Mouse (Mus musculus): ENCODE results near the gene Rmdn3. TPM values are rescaled to one million over a fixed set of nuclear protein-coding genes. Genes with fewer than 3 reads are reported as not detected.

The Rmdn3 gene
- polyA plus RNA-seq, 1 experiment from 2014 or later, result 52.9 TPM

DNA sequence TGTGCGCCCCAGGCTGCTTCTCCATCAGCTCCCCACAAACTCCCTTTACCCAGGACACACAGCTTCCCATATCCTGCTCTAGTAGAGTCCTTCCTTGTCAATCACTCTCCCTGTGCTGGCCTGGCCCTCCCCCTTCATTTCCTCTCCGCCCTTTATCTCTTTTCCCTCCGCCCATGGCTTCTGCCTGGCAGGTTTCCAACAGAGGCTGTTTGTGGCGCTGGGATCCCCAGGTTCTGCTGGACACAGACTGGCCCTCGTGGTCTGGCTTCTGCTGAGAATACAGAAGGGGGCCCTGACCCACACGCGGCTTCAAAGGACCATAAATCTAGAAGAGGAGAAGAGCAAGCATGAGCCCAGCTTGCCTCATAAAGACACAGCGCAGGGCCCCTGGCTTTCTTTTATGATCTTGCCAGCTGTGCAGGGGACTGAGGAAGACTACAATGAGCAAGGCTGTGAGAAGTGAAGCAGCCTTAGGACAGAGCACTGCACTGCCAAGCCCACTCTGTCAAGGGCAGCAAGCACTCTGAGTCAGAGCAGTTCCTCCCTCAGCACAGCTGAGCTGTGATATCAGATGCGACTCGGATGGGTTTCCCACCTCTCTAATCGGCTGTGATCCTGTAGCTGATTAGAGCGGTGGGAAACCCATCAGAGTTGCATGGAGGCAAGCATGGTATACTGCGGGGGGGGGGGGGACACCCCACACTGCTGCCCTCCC, 16.2 kb upstream of the Rmdn3 start:
- 15% methylated on average over 13 of the region's 13 CpGs for WGBS
- H3K9ac ChIP-seq (ENCODE audit: low read depth, low read length), result 0 out of 2 replicates have a peak overlapping the region, but pooled peaks have one; percentile 32

GRCm38 (mm10) chr2:119172446-119172845, 15.6 kb upstream of the Rmdn3 start:
- no peak for ATAC-seq

More for the DNA sequence above, 16.2 kb upstream of the Rmdn3 start:
- Histone ChIP-seq H3K27ac (ENCODE audit: low read length) (peak overlapping the region; percentile 5; the same call in 1 of the 2 replicates), H3K4me3 (ENCODE audit: low read depth, low read length) (no peak overlapping the region), H3K27me3 (ENCODE audit: control insufficient read depth, insufficient read depth, low read depth, low read length) (no peaks in the 10 kb centered on the region), H3K4me2 (ENCODE audit: low read length) (0 out of 2 replicates have a peak overlapping the region, but pooled peaks have one; percentile 6), H3K9me3 (replicated peaks; ENCODE audit: control insufficient read depth, low read length, poor library complexity, severe bottlenecking) (no peaks in the 10 kb centered on the region), H3K36me3 (ENCODE audit: control insufficient read depth, insufficient read depth, low read length) (peaks cover 3% of the 10 kb centered on the region), H3K4me1 (ENCODE audit: control insufficient read depth, insufficient read depth, low read length) (peaks cover 8% of the 10 kb centered on the region)
- 0 out of 2 replicates have a peak, but pooled peaks have one; percentile 26 for ATAC-seq

GRCm38 (mm10) chr2:119171574-119171973, 14.7 kb upstream of the Rmdn3 start:
- Histone ChIP-seq H3K9me3 (replicated peaks; ENCODE audit: control insufficient read depth, low read length, poor library complexity, severe bottlenecking) (no peaks in the 10 kb centered on the region), H3K4me2 (ENCODE audit: low read length) (no peak overlapping the region), H3K27ac (ENCODE audit: low read length) (no peak overlapping the region), H3K4me1 (ENCODE audit: control insufficient read depth, insufficient read depth, low read length) (peaks cover 16% of the 10 kb centered on the region), H3K4me3 (ENCODE audit: low read depth, low read length) (no peak overlapping the region), H3K36me3 (ENCODE audit: control insufficient read depth, insufficient read depth, low read length) (no peaks in the 10 kb centered on the region), H3K9ac (ENCODE audit: low read depth, low read length) (no peak overlapping the region), H3K27me3 (ENCODE audit: control insufficient read depth, insufficient read depth, low read depth, low read length) (peaks cover 5% of the 10 kb centered on the region; the same call in 1 of the 2 replicates)
- ATAC-seq, result no peak
- WGBS, result 80% methylated on average over 8 of the region's 8 CpGs

More at GRCm38 (mm10) chr2:119172446-119172845, 15.6 kb upstream of the Rmdn3 start:
- Histone ChIP-seq H3K36me3 (ENCODE audit: control insufficient read depth, insufficient read depth, low read length) (peaks cover 2% of the 10 kb centered on the region), H3K9ac (ENCODE audit: low read depth, low read length) (no peak overlapping the region), H3K27me3 (ENCODE audit: control insufficient read depth, insufficient read depth, low read depth, low read length) (peaks cover 2% of the 10 kb centered on the region; the same call in 1 of the 2 replicates), H3K27ac (ENCODE audit: low read length) (no peak overlapping the region), H3K4me1 (ENCODE audit: control insufficient read depth, insufficient read depth, low read length) (peaks cover 11% of the 10 kb centered on the region), H3K4me3 (ENCODE audit: low read depth, low read length) (no peak overlapping the region), H3K4me2 (ENCODE audit: low read length) (no peak overlapping the region), H3K9me3 (replicated peaks; ENCODE audit: control insufficient read depth, low read length, poor library complexity, severe bottlenecking) (no peaks in the 10 kb centered on the region)
- WGBS, result 74% methylated on average over 7 of the region's 7 CpGs

DNA sequence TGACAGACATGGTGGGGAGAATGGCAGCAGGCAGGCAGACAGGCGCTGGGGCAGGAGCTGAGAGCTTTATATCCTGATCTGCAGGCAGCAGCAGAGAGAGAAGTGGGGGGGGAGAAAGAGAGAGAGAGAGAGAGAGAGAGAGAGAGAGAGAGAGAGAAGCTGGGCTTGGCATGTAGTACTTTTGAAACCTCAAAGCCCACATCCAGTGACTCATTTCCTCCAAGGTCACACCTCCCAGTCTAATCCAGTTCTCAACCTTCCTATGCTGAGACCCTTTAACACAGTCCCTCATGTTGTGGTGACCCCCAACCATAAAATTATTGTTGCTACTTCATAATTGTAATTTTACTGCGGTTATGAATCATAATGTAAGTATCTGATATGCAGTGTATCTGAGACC, 13.4 kb upstream of the Rmdn3 start:
- Histone ChIP-seq H3K9me3 (replicated peaks; ENCODE audit: control insufficient read depth, low read length, poor library complexity, severe bottlenecking) (no peaks in the 10 kb centered on the region), H3K36me3 (ENCODE audit: control insufficient read depth, insufficient read depth, low read length) (no peaks in the 10 kb centered on the region), H3K9ac (ENCODE audit: low read depth, low read length) (no peak overlapping the region), H3K4me1 (ENCODE audit: control insufficient read depth, insufficient read depth, low read length) (peaks cover 16% of the 10 kb centered on the region), H3K4me2 (ENCODE audit: low read length) (no peak overlapping the region), H3K4me3 (ENCODE audit: low read depth, low read length) (no peak overlapping the region), H3K27me3 (ENCODE audit: control insufficient read depth, insufficient read depth, low read depth, low read length) (peaks cover 13% of the 10 kb centered on the region), H3K27ac (ENCODE audit: low read length) (no peak overlapping the region)
- ATAC-seq, result no peak
- 83% methylated on average over 2 of the region's 2 CpGs for WGBS

DNA sequence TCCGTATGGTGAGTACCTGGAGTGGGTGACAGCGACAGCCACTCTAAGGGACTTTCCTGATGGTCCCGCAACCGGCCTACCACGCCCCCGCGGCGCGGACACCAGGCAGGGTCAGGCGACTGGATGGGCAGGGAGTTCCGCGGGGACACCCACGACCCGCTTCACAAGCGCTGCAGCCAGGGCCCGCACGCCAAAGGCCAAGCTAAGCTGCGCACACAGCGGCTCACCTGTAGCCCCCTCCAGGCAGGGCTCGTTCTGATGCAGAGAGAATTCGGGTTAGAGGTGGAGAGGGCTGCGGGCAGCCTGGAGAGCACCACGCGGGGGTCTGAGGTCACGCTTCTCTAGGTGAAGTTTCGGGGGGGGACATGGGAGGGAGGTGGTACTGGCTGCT, 11.0 kb upstream of the Rmdn3 start:
- peaks cover 10% of the 10 kb centered on the region for H3K4me1 ChIP-seq (ENCODE audit: control insufficient read depth, insufficient read depth, low read length)
- no peaks in the 10 kb centered on the region for H3K36me3 ChIP-seq (ENCODE audit: control insufficient read depth, insufficient read depth, low read length)
- H3K27me3 ChIP-seq (ENCODE audit: control insufficient read depth, insufficient read depth, low read depth, low read length), result peaks cover 17% of the 10 kb centered on the region
- peak overlapping the region; percentile 58 for H3K4me3 ChIP-seq (ENCODE audit: low read depth, low read length)
- no peaks in the 10 kb centered on the region for H3K9me3 ChIP-seq (replicated peaks; ENCODE audit: control insufficient read depth, low read length, poor library complexity, severe bottlenecking)
- ATAC-seq, result peak; percentile 41
- H3K27ac ChIP-seq (ENCODE audit: low read length), result no peak overlapping the region
- peak overlapping the region; percentile 68 for H3K9ac ChIP-seq (ENCODE audit: low read depth, low read length)
- WGBS, result 3% methylated on average over 24 of the region's 26 CpGs
- peak overlapping the region; percentile 100 for H3K4me2 ChIP-seq (ENCODE audit: low read length)

- under 1% methylated on average over 60 of the region's 60 CpGs for WGBS
- ATAC-seq, result peak; percentile 78
- H3K27me3 ChIP-seq (ENCODE audit: control insufficient read depth, insufficient read depth, low read depth, low read length), result peaks cover 17% of the 10 kb centered on the region
Observed at GRCm38 (mm10) chr2:119166901-119167865, 10.3 kb upstream of the Rmdn3 start, which contains the start of gene Gchfr. Gene Gchfr, plus strand, starts transcription at chr2:119167773.

DNA sequence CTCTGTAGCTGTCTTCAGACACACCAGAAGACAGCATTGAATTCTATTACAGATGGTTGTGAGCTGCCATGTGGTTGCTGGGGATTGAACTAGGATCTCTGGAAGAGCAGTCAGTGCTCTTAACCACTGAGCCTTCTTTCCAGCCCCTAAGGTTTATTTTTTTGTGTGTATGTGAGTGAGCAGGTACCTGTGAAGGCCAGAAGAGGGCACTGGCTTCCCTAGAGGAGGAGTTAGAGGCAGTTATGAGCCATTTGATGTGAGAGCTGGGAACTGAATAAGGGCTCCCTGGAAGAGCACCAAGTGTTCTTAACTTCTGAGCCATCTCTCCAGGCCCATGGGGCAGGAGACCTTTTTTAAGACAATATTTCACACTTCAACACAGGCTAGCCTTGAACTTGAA, 8.6 kb upstream of the Rmdn3 start:
- no peak overlapping the region for H3K4me3 ChIP-seq (ENCODE audit: low read depth, low read length)
- H3K9ac ChIP-seq (ENCODE audit: low read depth, low read length), result no peak overlapping the region
- H3K9me3 ChIP-seq (replicated peaks; ENCODE audit: control insufficient read depth, low read length, poor library complexity, severe bottlenecking), result no peaks in the 10 kb centered on the region
- H3K27me3 ChIP-seq (ENCODE audit: control insufficient read depth, insufficient read depth, low read depth, low read length), result peaks cover 17% of the 10 kb centered on the region
- H3K27ac ChIP-seq (ENCODE audit: low read length), result no peak overlapping the region
- H3K36me3 ChIP-seq (ENCODE audit: control insufficient read depth, insufficient read depth, low read length), result no peaks in the 10 kb centered on the region
- no peak for ATAC-seq
- peaks cover 8% of the 10 kb centered on the region; the same call in 1 of the 2 replicates for H3K4me1 ChIP-seq (ENCODE audit: control insufficient read depth, insufficient read depth, low read length)
- H3K4me2 ChIP-seq (ENCODE audit: low read length), result no peak overlapping the region

More at GRCm38 (mm10) chr2:119166901-119167865, 10.3 kb upstream of the Rmdn3 start, which contains the start of gene Gchfr:
- Histone ChIP-seq H3K9ac (ENCODE audit: low read depth, low read length) (peak within 1 kb of the TSS; percentile 68), H3K9me3 (replicated peaks; ENCODE audit: control insufficient read depth, low read length, poor library complexity, severe bottlenecking) (no peaks in the 10 kb centered on the region), H3K27ac (ENCODE audit: low read length) (no peak within 1 kb of the TSS), H3K4me1 (ENCODE audit: control insufficient read depth, insufficient read depth, low read length) (peaks cover 8% of the 10 kb centered on the region; the same call in 1 of the 2 replicates), H3K36me3 (ENCODE audit: control insufficient read depth, insufficient read depth, low read length) (no peaks in the 10 kb centered on the region), H3K4me2 (ENCODE audit: low read length) (peak within 1 kb of the TSS; percentile 100), H3K4me3 (ENCODE audit: low read depth, low read length) (peak within 1 kb of the TSS; percentile 58)

- no peak overlapping the region for H3K4me2 ChIP-seq (ENCODE audit: low read length)
- no peak overlapping the region for H3K27ac ChIP-seq (ENCODE audit: low read length)
- peaks cover 17% of the 10 kb centered on the region for H3K27me3 ChIP-seq (ENCODE audit: control insufficient read depth, insufficient read depth, low read depth, low read length)
- H3K4me3 ChIP-seq (ENCODE audit: low read depth, low read length), result no peak overlapping the region
- peaks cover 8% of the 10 kb centered on the region; the same call in 1 of the 2 replicates for H3K4me1 ChIP-seq (ENCODE audit: control insufficient read depth, insufficient read depth, low read length)
- ATAC-seq, result no peak
- no peaks in the 10 kb centered on the region for H3K9me3 ChIP-seq (replicated peaks; ENCODE audit: control insufficient read depth, low read length, poor library complexity, severe bottlenecking)
- WGBS, result 91% methylated on average over 4 of the region's 4 CpGs
- no peaks in the 10 kb centered on the region for H3K36me3 ChIP-seq (ENCODE audit: control insufficient read depth, insufficient read depth, low read length)
- H3K9ac ChIP-seq (ENCODE audit: low read depth, low read length), result no peak overlapping the region
Observed at GRCm38 (mm10) chr2:119163999-119164398, 7.2 kb upstream of the Rmdn3 start.

All from midbrain, embryonic 16.5 days (tissue).